Mouse (Mus musculus) midbrain, embryonic 13.5 days (tissue): ENCODE measurements at regions not wholly inside any gene's neighbourhood (a gene's known extent, or its start where the extent isn't known, plus 50 kb on each side); places are given as distances from the start of the nearest gene placed in this dataset.

Experiments
- ATAC-seq: fragments of 200-750 bp; cut with Nextera tagmentation; 2 replicates; pipeline ENCODE4 v1.8.0; 2017; ENCODE audit warnings: mild to moderate bottlenecking, moderate TSS enrichment, moderate library complexity
- H3K27ac ChIP-seq: fragments of 300-500 bp; sonication (generic); 2 replicates; pipeline ENCODE4 v1.5.1; 2015; ENCODE audit warnings: inconsistent platforms, mild to moderate bottlenecking, moderate library complexity
- H3K27me3 ChIP-seq: fragments of 300-500 bp; sonication (generic); 2 replicates; pipeline ENCODE4 v1.6.1; 2015; ENCODE audit warnings: mild to moderate bottlenecking, inconsistent platforms
- H3K36me3 ChIP-seq: fragments of 300-500 bp; sonication (generic); 2 replicates; pipeline ENCODE4 v1.6.1; 2015; ENCODE audit warnings: mild to moderate bottlenecking, inconsistent platforms
- H3K4me1 ChIP-seq: fragments of 300-500 bp; sonication (generic); replicated peaks from 2 replicates; pipeline ENCODE4 v1.6.1; 2015; ENCODE audit warnings: inconsistent platforms
- H3K4me2 ChIP-seq: fragments of 300-500 bp; sonication (generic); replicated peaks from 2 replicates; pipeline ENCODE4 v1.6.1; 2015; ENCODE audit warnings: moderate library complexity, mild to moderate bottlenecking, inconsistent platforms
- H3K4me3 ChIP-seq: fragments of 300-500 bp; sonication (generic); replicated peaks from 2 replicates; pipeline ENCODE4 v1.5.1; 2015; ENCODE audit warnings: mild to moderate bottlenecking, inconsistent platforms
- H3K9ac ChIP-seq: fragments of 300-500 bp; sonication (generic); replicated peaks from 2 replicates; pipeline ENCODE4 v1.6.1; 2015; ENCODE audit warnings: mild to moderate bottlenecking, inconsistent platforms
- H3K9me3 ChIP-seq: fragments of 300-500 bp; sonication (generic); 2 replicates; pipeline ENCODE4 v1.6.1; 2016; ENCODE audit warnings: mild to moderate bottlenecking, inconsistent platforms
- WGBS: fragments of 180-500 bp; shearing (Covaris S2); methylation state at CpG from one replicate; pipeline ENCODE4 v1.1.7; 2015; 5-methylcytosine and 5-hydroxymethylcytosine counted together

DNA sequence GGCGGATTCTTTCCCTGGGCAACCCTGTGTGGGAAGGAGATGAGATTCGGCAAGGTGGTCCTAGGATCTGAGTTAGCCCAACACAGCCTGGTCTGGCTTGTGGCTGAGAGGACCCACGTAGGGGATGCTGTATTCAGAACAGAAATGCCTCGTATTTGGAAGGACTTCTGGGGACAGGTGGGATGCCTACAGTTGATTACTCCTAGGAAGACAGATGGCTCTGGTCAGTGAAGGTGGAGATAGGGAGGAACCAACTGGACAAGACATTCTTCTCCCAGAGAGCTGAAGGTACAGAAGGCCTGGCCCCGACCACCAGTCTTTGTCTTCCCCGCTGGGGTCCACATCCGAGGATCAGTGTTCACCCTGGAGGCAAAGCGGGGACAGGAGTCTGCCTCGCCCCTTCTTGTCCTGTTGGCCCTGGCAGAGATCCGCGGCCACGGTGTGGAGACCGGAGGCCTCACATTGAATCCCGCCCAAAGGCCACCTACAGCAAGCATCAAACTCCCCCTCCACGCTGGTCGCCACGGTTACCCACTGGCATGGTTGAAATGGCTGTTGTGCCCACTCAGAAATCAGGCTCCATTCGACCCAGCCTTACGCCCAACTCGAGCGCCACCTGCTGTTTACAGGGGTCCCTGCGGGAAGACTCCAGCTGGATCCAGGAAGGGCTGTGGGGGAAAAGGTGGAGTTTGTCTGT is 182.4 kb downstream of the Cdc5l start:
- whole genome bisulfite sequencing, result 23% methylated on average over 22 of the region's 22 CpGs
- peak; percentile 83 for ATAC-seq
- H3K4me3 ChIP-seq, result peak overlapping the region; percentile 20; the same call in 1 of the 2 replicates

DNA sequence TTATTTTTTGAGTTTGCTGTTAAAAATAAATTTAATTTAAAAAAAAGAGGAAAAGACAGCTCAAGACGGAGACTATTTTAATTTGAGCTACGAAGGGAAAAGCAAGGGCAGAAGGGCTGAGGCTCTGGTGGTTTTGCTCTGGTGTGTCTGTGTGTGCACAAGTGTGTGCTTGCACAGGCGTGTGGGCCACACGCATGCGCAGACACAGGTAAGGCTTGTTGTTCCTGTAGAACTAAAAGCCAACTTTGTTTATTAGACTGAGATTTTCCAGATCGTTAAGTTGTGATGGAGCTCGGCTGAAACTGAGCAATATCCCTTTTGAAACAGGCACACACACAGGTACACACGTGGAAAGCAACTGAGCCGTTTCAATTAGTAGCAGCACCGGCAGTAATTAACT is 183.1 kb downstream of the Cdc5l start:
- Histone ChIP-seq H3K4me2 (no peak overlapping the region), H3K4me1 (peaks cover 5% of the 10 kb centered on the region), H3K27ac (no peak overlapping the region), H3K4me3 (no peak overlapping the region), H3K9me3 (no peaks in the 10 kb centered on the region), H3K36me3 (no peaks in the 10 kb centered on the region), H3K27me3 (peaks cover 14% of the 10 kb centered on the region), H3K9ac (no peak overlapping the region)
- no peak for ATAC-seq
- 88% methylated on average over 10 of the region's 10 CpGs for WGBS

More for the DNA sequence above, 182.4 kb downstream of the Cdc5l start:
- Histone ChIP-seq H3K4me2 (peak overlapping the region; percentile 48), H3K9me3 (no peaks in the 10 kb centered on the region), H3K27ac (no peak overlapping the region), H3K27me3 (peaks cover 10% of the 10 kb centered on the region), H3K9ac (no peak overlapping the region), H3K36me3 (no peaks in the 10 kb centered on the region), H3K4me1 (peaks cover 5% of the 10 kb centered on the region)

DNA sequence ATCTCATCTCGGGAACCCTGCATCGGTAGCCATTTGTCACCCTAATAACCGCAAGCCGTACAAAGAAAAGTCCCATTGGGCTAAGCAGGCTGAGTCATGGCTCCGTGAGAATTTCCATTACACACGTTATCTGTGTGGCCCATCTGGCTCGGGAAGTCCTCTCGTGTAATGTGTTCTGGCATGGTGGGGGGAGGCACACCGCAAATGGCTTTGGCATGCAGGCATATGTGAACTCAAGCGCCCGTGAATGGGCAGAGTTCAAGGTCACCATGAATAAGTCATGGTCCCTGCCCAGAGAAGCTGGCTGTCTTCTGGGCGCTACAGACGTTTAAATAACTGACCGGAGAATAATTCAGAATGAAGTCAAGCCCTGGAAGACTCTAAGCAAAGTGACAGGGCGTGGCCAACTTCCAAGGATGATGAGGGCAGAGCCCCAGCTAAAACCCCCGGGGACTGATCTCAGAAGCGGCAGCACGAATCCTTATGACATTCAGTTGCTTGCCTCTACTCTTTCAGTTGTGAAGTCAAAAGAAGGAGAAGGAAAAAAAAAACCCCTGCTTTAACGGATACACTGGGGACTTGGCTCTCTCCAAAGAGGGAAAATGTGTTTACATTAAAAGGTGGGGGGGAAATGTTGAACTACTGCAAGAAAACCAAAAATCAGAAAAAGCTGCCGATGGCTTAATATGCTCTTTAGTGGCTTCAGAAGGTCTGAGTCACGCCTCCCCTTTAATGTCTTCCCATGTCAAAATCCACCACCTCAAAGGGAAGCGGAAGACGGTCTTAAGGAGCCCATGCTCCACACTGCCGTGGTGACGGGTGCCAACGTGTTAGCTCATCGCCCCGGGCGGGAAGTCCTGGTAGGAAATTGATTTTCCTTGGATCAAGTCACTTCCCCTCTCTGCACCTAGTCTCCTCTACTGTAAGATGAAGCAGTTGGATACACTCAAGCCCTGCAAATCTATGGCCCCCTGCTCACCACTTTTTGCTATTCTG is 186.1 kb downstream of the Cdc5l start:
- Histone ChIP-seq H3K27ac (no peak overlapping the region), H3K36me3 (no peaks in the 10 kb centered on the region), H3K4me2 (peak overlapping the region; percentile 7), H3K4me1 (peaks cover 5% of the 10 kb centered on the region), H3K27me3 (peaks cover 27% of the 10 kb centered on the region), H3K4me3 (no peak overlapping the region), H3K9me3 (no peaks in the 10 kb centered on the region), H3K9ac (no peak overlapping the region)
- ATAC-seq, result peak; percentile 37; the same call in 1 of the 2 replicates
- WGBS, result 55% methylated on average over 29 of the region's 29 CpGs

DNA sequence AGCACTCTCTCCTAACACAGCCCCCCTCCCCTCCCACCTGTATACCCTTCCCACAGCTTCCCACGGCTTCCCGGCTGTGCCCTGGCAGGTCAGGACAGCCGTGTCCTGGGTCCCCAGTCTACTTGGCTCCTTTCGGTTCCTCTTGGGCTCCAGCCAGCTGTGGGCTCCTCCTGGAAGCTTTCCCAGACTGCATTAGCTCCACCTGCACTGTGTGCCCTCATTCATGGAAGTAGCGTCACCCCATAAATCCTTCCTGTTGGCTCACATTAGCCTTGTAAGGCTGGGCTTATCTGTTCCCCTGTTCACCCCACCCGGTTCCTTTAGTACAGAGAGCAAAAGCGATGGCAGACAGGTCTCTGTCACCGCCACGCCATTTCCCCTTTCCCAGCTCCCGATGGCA is 188.7 kb downstream of the Cdc5l start:
- Histone ChIP-seq H3K4me1 (no peaks in the 10 kb centered on the region; the same call in 1 of the 2 replicates), H3K27me3 (peaks cover 37% of the 10 kb centered on the region), H3K4me2 (no peak overlapping the region), H3K36me3 (no peaks in the 10 kb centered on the region), H3K27ac (no peak overlapping the region), H3K4me3 (no peak overlapping the region), H3K9ac (no peak overlapping the region), H3K9me3 (no peaks in the 10 kb centered on the region)
- 81% methylated on average over 10 of the region's 10 CpGs for WGBS
- no peak for ATAC-seq

DNA sequence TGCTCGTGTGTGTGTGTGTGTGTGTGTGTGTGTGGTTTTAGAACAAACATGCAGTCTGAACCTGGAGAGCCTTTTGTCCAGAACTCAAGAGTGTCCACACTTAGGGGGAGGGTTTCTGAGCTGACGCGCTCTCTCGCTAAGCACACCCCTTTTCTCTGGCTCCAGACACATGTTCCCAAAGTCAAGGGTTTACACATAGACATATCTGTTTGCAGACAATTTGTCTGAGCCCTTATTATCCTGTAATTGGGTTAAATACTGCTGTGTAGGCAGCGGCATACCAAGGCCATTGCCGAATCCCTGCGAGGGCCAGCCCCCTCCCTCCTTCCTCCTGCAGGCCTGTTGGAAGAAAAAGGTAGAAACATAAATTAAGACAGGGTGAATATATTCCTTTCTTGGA is 190.4 kb downstream of the Cdc5l start:
- WGBS, result 66% methylated on average over 7 of the region's 7 CpGs

DNA sequence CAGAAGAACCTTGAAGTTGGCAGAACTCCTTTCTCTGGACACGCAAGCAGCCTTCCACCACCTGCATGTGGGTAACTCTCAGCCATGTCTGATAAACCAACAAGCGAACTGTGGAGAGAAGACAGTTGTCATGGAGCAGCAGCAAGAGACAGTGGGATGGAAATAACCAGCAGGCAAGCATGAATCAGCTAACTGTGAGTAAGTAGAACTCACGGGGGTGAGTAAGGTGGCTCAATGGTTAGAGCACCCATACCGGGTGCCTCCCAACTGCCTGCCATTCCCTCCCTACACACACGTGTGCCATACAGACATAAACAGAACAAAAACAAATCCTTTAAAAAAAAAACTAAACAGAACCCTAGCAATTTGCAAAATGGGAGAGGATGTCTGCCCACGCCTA is 191.5 kb downstream of the Cdc5l start:
- H3K9me3 ChIP-seq, result peaks cover 2% of the 10 kb centered on the region; the same call in 1 of the 2 replicates
- no peak for ATAC-seq
- no peak overlapping the region for H3K4me2 ChIP-seq
- no peaks in the 10 kb centered on the region for H3K36me3 ChIP-seq
- WGBS, result 90% methylated on average over 6 of the region's 6 CpGs
- H3K27me3 ChIP-seq, result peaks cover 42% of the 10 kb centered on the region
- H3K27ac ChIP-seq, result no peak overlapping the region
- H3K4me3 ChIP-seq, result no peak overlapping the region
- H3K4me1 ChIP-seq, result no peaks in the 10 kb centered on the region
- H3K9ac ChIP-seq, result no peak overlapping the region

More for the DNA sequence above, 190.4 kb downstream of the Cdc5l start:
- no peak overlapping the region for H3K4me2 ChIP-seq
- H3K9me3 ChIP-seq, result no peaks in the 10 kb centered on the region
- no peak overlapping the region for H3K27ac ChIP-seq
- H3K4me1 ChIP-seq, result no peaks in the 10 kb centered on the region; the same call in 1 of the 2 replicates
- ATAC-seq, result no peak
- H3K9ac ChIP-seq, result no peak overlapping the region
- peaks cover 39% of the 10 kb centered on the region for H3K27me3 ChIP-seq
- no peak overlapping the region for H3K4me3 ChIP-seq
- H3K36me3 ChIP-seq, result no peaks in the 10 kb centered on the region

DNA sequence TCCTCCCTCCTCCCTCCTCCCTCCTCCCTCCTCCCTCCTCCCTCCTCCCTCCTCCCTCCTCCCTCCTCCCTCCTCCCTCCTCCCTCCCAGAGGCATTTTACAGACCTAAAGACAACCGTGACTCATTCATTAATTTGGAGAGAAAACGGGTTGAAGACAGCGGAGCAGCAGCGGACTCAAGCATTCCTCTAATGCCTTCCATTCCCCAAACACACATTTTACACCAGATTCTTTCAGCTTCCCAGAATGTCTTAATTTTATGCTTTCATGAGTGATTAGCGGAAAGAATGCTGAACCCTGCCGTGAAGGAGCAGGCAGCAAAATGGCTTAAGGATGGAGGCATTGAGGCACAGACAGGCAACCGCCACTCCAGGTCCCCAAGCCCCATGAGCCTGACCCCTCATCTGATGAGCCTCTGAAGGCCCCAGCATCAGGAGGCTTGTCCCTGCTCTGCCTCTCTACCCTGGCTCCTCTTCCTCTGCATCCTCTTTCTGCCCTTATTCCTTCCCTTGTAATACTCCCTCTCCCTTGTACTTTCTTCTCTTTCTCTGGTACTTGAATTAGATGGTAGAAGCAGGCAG is 192.5 kb downstream of the Cdc5l start:
- no peak overlapping the region for H3K9ac ChIP-seq
- WGBS, result 18% methylated on average over 6 of the region's 7 CpGs
- no peaks in the 10 kb centered on the region for H3K36me3 ChIP-seq
- peaks cover 42% of the 10 kb centered on the region for H3K27me3 ChIP-seq
- no peak overlapping the region for H3K4me2 ChIP-seq
- no peak overlapping the region for H3K27ac ChIP-seq
- peaks cover 6% of the 10 kb centered on the region; the same call in 1 of the 2 replicates for H3K9me3 ChIP-seq
- H3K4me3 ChIP-seq, result no peak overlapping the region
- H3K4me1 ChIP-seq, result no peaks in the 10 kb centered on the region
- peak; percentile 55; the same call in 1 of the 2 replicates for ATAC-seq

DNA sequence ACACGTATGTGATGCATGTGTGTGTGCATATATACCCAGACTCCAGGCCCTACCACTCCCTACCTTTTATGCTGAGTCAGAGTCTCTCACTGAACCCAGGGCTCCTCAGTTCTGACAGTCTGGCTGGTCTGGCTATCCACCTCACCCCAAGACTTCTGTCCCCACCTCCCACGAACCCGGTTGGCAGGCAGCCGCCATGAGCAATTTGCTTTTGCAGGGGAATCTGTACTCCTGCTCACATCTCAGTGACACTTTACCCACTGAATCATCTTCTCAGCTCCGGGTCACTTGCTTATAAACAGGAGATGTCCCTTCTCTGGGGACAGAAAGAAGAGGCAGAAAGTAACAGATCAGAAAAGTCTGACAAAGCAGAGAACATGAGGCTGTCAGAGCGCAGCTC is 193.0 kb downstream of the Cdc5l start:
- 60% methylated on average over 6 of the region's 6 CpGs for WGBS
- Histone ChIP-seq H3K9ac (no peak overlapping the region), H3K27ac (no peak overlapping the region), H3K27me3 (peaks cover 39% of the 10 kb centered on the region), H3K36me3 (no peaks in the 10 kb centered on the region), H3K4me3 (no peak overlapping the region), H3K4me1 (no peaks in the 10 kb centered on the region), H3K4me2 (no peak overlapping the region), H3K9me3 (peaks cover 6% of the 10 kb centered on the region; the same call in 1 of the 2 replicates)
- ATAC-seq, result no peak

DNA sequence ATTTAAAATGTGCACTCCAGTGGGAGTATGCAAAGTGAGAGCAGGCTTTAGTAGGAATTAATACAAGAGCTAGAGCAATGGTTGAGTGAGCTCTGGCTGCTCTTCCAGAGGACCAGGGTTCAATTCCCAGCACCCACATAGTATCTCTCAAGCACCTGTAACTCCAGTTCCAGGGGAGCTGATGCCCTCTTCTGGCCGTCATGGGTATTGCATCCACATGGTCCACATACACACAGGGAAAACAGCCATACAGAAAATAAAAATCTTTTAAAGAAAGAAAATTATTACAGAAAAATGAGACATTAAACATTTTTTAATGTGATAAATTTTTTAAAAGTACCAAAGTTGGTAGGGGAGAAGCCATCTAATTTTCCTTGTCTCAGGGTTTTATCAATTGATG is 196.3 kb downstream of the Cdc5l start:
- peaks cover 6% of the 10 kb centered on the region; the same call in 1 of the 2 replicates for H3K9me3 ChIP-seq
- H3K27ac ChIP-seq, result no peak overlapping the region
- peaks cover 32% of the 10 kb centered on the region for H3K27me3 ChIP-seq
- no peaks in the 10 kb centered on the region for H3K36me3 ChIP-seq
- no peak for ATAC-seq
- H3K4me1 ChIP-seq, result no peaks in the 10 kb centered on the region
- H3K9ac ChIP-seq, result no peak overlapping the region
- 93% methylated on average over 1 of the region's 1 CpGs for WGBS
- H3K4me2 ChIP-seq, result no peak overlapping the region
- no peak overlapping the region for H3K4me3 ChIP-seq

DNA sequence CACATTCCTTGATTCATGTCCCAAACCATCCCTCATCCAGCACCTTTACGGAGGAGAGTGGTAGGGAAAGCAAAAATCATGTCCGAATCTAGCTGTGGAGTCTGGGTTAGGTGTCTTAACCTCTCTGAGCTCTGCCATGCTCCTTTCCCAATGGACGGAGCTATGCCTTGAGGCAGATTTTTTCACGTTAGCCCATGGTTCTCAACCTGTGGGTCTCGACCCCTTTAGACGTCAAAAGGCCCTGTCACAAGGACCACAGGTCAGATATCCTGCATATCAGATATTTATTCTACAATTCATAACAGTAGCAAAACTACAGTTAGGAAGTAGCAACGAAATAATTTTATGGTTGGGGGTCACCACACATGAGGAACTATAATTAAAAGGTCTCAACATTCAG is 198.1 kb downstream of the Cdc5l start:
- H3K4me2 ChIP-seq, result no peak overlapping the region
- peaks cover 22% of the 10 kb centered on the region for H3K27me3 ChIP-seq
- 88% methylated on average over 7 of the region's 7 CpGs for WGBS
- H3K9ac ChIP-seq, result no peak overlapping the region
- H3K9me3 ChIP-seq, result peaks cover 6% of the 10 kb centered on the region; the same call in 1 of the 2 replicates
- no peaks in the 10 kb centered on the region for H3K36me3 ChIP-seq
- ATAC-seq, result no peak
- no peaks in the 10 kb centered on the region for H3K4me1 ChIP-seq
- no peak overlapping the region for H3K27ac ChIP-seq
- no peak overlapping the region for H3K4me3 ChIP-seq

DNA sequence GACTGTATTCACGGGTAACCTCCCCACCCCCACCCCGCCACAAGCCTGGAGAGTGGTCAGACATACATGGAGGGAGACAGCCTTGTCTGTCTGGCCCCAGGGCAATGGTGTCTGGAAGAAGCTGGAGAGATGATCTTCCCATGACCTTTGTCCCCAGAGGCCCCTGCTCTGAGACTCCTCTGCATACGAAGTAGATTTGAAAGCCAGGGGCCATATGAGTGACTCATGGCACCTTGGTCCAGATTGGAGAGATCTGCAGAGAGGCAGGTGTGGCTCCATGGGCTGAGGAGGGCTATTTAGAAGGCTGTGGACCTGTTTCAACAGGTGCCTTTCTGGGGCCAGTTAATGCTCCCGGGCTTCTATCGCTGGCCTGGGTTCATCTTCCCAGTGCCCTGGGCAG is 200.7 kb downstream of the Cdc5l start:
- no peaks in the 10 kb centered on the region for H3K4me1 ChIP-seq
- H3K27me3 ChIP-seq, result peaks cover 14% of the 10 kb centered on the region
- no peaks in the 10 kb centered on the region for H3K36me3 ChIP-seq
- WGBS, result 72% methylated on average over 5 of the region's 5 CpGs
- no peak for ATAC-seq
- H3K4me3 ChIP-seq, result no peak overlapping the region
- peaks cover 6% of the 10 kb centered on the region; the same call in 1 of the 2 replicates for H3K9me3 ChIP-seq
- H3K9ac ChIP-seq, result no peak overlapping the region
- no peak overlapping the region for H3K4me2 ChIP-seq
- no peak overlapping the region for H3K27ac ChIP-seq

DNA sequence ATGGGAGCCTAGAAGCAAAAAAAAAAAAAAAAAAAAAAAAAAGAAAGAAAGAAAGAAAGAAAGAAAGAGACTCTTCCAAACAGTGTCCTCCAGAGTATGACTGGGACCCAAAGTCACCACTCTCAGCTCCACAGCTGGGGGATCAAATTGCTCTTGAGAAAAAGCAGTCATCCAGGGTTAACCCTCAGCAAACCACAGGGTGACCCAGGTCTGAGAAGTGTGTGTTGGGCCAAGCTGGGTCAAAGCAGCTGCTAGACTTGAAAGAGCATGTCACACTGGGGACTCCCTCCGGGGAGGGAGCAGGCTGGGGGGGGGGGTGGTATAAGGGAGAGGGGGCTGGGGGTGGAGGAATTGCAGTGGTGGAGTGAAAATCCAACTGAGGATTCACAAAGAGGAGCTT is 206.3 kb downstream of the Cdc5l start:
- ATAC-seq, result no peak
- Histone ChIP-seq H3K36me3 (no peaks in the 10 kb centered on the region), H3K4me2 (no peak overlapping the region), H3K4me1 (peaks cover 18% of the 10 kb centered on the region), H3K4me3 (no peak overlapping the region), H3K9me3 (no peaks in the 10 kb centered on the region), H3K27me3 (0 out of 2 replicates have a peak, but pooled peaks cover 4% of the 10 kb centered on the region), H3K27ac (no peak overlapping the region), H3K9ac (no peak overlapping the region)
- WGBS, result 0% methylated on average over 1 of the region's 1 CpGs
